Mouse (Mus musculus): Measurements from ENCODE around the gene Wdr74.

Wdr74 gene

GRCm38 (mm10) chr19:8735389-8736159, at the start of gene Wdr74:
Wdr74 (plus strand) TSS chr19:8735827.
- peak; percentile 93 for DNase-seq (ENCODE audit: low spot score)

DNA sequence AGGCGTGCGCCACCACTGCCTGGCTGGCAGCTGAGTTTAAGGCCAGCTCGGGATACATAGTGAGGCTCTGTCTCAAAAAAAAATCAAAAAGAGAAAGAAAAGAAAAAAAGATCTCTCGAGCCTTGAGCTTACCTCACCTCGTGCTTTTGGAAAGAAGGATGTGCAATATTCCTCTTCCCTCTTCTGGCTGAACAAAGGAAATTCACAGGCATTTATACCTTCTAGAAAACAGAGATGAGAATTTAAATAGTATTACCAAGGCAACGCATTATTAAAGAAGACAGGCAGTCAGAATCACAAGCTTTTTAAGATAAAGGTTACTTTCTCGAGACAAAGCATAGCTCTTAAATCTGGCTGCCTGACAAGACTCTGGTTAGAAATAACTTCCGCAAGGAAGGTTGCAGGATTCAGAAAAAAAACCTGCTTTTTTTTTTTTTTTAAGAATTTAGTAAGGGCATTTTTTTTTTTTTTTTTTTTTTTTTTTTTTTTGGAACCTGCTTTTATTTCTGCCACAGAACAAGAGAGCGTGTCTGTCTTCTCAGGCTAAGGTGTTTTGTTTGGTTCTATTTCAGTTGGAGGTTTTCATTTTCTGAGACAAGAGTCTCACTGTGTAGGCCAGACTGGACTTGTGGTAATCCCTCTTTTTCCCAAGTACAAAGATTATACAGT, 43.6 kb upstream of the Wdr74 start:
- DNase-seq (ENCODE audit: low spot score), result no peak

DNA sequence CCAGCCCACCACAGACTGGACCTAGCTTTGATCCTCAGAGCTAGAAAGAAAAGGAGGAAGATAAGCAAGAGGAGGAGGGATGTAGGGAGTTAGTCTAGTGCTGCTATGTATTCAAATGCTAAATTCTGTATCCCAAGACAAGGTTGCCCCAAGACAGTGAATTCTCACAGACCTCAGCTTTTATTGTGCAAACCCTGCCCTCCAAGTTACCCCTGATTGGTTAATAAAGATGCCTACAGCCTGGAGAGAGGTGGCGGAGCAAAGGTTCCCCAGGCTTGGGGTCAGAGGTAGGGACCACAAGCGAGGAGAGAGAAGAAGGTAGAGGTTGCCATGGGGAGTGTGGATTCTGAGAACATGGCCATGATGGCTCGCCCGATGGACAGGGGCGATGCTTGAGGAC, 42.9 kb upstream of the Wdr74 start:
- DNase-seq (ENCODE audit: low spot score), result no peak

GRCm38 (mm10) chr19:8695330-8695729, 40.3 kb upstream of the Wdr74 start:
- DNase-seq (ENCODE audit: low spot score), result no peak

- DNase-seq (ENCODE audit: low spot score), result no peak
These were observed 36.0 kb upstream of the Wdr74 start for GRCm38 (mm10) chr19:8699652-8700051.

DNA sequence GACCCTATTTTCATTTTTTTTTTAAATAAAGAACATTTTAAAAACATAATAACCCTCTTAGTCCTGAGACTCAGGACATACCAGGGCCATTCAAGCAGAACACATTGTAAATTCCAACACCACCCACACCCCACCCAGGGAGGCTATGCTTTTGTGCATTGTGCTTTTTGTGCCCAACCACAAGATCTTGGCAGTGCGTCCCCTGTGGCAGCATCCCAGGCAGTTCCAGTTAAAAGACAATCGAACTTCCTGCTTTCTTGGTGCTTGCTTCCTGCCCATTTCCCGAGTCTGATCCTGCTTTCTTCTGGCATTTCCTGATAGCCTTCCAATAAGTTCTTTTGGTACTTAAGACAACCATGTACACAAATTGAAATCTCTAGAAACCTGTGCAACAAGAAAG, 33.2 kb upstream of the Wdr74 start:
- no peak for DNase-seq (ENCODE audit: low spot score)

- DNase-seq (ENCODE audit: low spot score), result no peak
These were observed 32.1 kb upstream of the Wdr74 start for GRCm38 (mm10) chr19:8703571-8703970.

- DNase-seq (ENCODE audit: low spot score), result no peak
These were observed 30.5 kb upstream of the Wdr74 start for GRCm38 (mm10) chr19:8705026-8705708.

- no peak for DNase-seq (ENCODE audit: low spot score)
These were observed 29.4 kb upstream of the Wdr74 start for GRCm38 (mm10) chr19:8706132-8706667.

- DNase-seq (ENCODE audit: low spot score), result no peak
These were observed 28.7 kb upstream of the Wdr74 start for GRCm38 (mm10) chr19:8706930-8707329.

GRCm38 (mm10) chr19:8708954-8709353, 26.7 kb upstream of the Wdr74 start:
- DNase-seq (ENCODE audit: low spot score), result no peak

GRCm38 (mm10) chr19:8710057-8710456, 25.6 kb upstream of the Wdr74 start:
- no peak for DNase-seq (ENCODE audit: low spot score)

DNA sequence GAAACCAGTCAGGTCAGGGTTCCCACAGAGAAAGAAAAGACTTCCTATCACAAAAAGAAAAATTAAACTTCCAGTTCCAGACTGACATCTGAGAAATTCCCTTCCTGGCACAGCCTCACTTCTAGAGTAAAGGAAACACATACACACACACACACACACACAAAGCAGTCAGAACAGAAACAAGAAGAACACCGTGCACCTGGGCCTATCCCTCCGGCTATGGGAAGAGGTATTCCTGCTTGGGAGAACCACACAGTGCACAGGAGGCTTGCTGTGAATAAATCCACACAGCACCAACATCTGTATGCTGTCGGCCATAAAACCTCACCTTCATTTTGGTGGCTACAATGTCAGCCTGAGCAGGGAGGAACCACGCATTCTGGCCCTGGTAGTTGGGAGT, 24.1 kb upstream of the Wdr74 start:
- DNase-seq (ENCODE audit: low spot score), result no peak

GRCm38 (mm10) chr19:8711949-8712869, 23.4 kb upstream of the Wdr74 start:
- DNase-seq (ENCODE audit: low spot score), result no peak

- DNase-seq (ENCODE audit: low spot score), result peak; percentile 76
These were observed 22.7 kb upstream of the Wdr74 start for GRCm38 (mm10) chr19:8712870-8713305.

DNA sequence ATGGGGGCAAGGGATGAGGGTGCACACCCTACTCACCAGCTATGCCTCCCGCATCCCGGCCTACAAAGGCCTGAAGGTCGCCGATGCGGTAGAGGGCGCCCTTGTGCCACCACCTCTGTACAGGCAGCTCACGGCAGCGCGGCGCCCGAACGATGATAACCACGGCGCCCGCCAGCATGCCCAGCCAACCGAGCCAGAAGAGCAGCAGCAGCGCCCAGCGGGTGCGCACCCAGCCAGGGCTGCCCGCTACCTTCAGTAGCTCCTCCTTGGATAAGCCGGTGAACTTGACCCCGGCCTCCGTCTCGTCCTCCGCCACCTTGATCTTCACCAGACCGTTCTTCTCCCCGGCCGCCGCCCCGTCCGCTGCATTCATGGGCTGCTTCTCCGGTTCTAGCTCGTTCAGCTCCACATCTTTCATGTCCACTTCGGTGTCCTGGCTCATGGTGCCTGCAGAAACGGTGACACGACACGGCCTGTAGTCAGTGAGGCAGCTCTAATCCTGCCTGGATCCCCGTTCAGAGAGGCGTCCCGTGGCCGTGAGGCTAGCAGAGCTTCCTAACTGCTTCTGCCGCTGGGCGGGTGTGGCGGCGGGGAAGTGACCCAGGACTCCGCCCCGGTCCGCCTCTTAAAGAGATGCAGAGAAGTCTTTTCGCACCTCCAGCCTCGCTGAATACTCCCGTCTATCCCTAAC, 22.2 kb upstream of the Wdr74 start:
- DNase-seq (ENCODE audit: low spot score), result peak; percentile 96

GRCm38 (mm10) chr19:8713997-8714652, 21.5 kb upstream of the Wdr74 start:
- no peak for DNase-seq (ENCODE audit: low spot score)

GRCm38 (mm10) chr19:8714653-8715481, 20.8 kb upstream of the Wdr74 start:
- DNase-seq (ENCODE audit: low spot score), result peak; percentile 19

All from layer of hippocampus, adult 11-12 months (tissue).